Mouse (Mus musculus) ES-Bruce4 (cell line): ENCODE results near the gene Gm26920.

ENCODE experiments used
- CTCF ChIP-seq: IDR thresholded peaks from one replicate; pipeline ENCODE4 v1.8.1; 2011; ENCODE audit warnings: low read depth, low read length
- EP300 ChIP-seq: IDR thresholded peaks from 2 replicates; pipeline ENCODE4 v1.6.1; 2011; ENCODE audit warnings: low read depth, low read length; ENCODE audit not compliant: insufficient read depth

- TF ChIP-seq CTCF = no peak
- TF ChIP-seq EP300 = no peak
Measured at GRCm38 (mm10) chr7:30122188-30122530, 31.9 kb upstream of the Gm26920 start.
